Mouse (Mus musculus) hindbrain, embryonic 14.5 days (tissue): ENCODE measurements around the gene Tekt4. TPM values are rescaled to one million over a fixed set of nuclear protein-coding genes. Genes with fewer than 3 reads are reported as not detected.
A peak's percentile ranks its signal among the peaks of the same experiment; 100 is the strongest.

Source experiments
- ATAC-seq: fragments of 200-750 bp; cut with Nextera tagmentation; 2 replicates; pipeline ENCODE4 v1.8.0; 2017; ENCODE audit warnings: moderate number of reproducible peaks, mild to moderate bottlenecking, moderate TSS enrichment, moderate library complexity; ENCODE audit not compliant: low FRiP score
- DNase-seq: peaks from one replicate; pipeline ENCODE4 v3.0.0-alpha.2; 2015; ENCODE audit warnings: low spot score
- H3K27ac ChIP-seq: fragments of 300-500 bp; sonication (generic); 2 replicates; pipeline ENCODE4 v1.5.1; 2014; ENCODE audit warnings: mild to moderate bottlenecking, moderate library complexity
- H3K27me3 ChIP-seq: fragments of 300-500 bp; sonication (generic); 2 replicates; pipeline ENCODE4 v1.6.1; 2014; ENCODE audit warnings: mild to moderate bottlenecking, low read length, mixed read lengths; ENCODE audit not compliant: control insufficient read depth, insufficient read depth
- H3K36me3 ChIP-seq: fragments of 300-500 bp; sonication (generic); replicated peaks from 2 replicates; pipeline ENCODE4 v1.6.1; 2014; ENCODE audit not compliant: control insufficient read depth, insufficient read depth
- H3K4me1 ChIP-seq: fragments of 300-500 bp; sonication (generic); replicated peaks from 2 replicates; pipeline ENCODE4 v1.6.1; 2014; ENCODE audit warnings: antibody characterized with exemption, low read length, mixed read lengths; ENCODE audit not compliant: control insufficient read depth, insufficient read depth
- H3K4me2 ChIP-seq: fragments of 300-500 bp; sonication (generic); replicated peaks from 2 replicates; pipeline ENCODE4 v1.6.1; 2014; ENCODE audit warnings: mild to moderate bottlenecking, moderate library complexity
- H3K4me3 ChIP-seq: fragments of 300-500 bp; sonication (generic); replicated peaks from 2 replicates; pipeline ENCODE4 v1.5.1; 2014; ENCODE audit warnings: mild to moderate bottlenecking, low read length
- H3K9ac ChIP-seq: fragments of 300-500 bp; sonication (generic); 2 replicates; pipeline ENCODE4 v1.6.1; 2014
- H3K9me3 ChIP-seq: fragments of 300-500 bp; sonication (generic); 2 replicates; pipeline ENCODE4 v1.6.1; 2016; ENCODE audit warnings: low read length; ENCODE audit not compliant: control insufficient read depth
- WGBS: fragments of 180-500 bp; shearing (Covaris S2); extraction: QIAGEN DNeasy Blood & Tissue Kit; methylation state at CpG from one replicate; pipeline ENCODE4 v1.1.7; 2014; 5-methylcytosine and 5-hydroxymethylcytosine counted together
- polyA plus RNA-seq: library from polyadenylated mRNA; unstranded; fragments of >200 nt; fragmentation: Nextera tagmentation; extraction: Ambion mirVana; gene quantifications from 2 replicates; pipeline ENCODE4 v1.2.1, GENCODE M21; 2014

Tekt4 gene
- polyA plus RNA-seq, 1 experiment from 2014 or later, result 2.4 TPM

- Histone ChIP-seq H3K36me3 (no peaks in the 10 kb centered on the region), H3K4me1 (no peaks in the 10 kb centered on the region), H3K27ac (no peak overlapping the region), H3K27me3 (no peaks in the 10 kb centered on the region), H3K4me3 (no peak overlapping the region), H3K4me2 (no peak overlapping the region), H3K9me3 (no peaks in the 10 kb centered on the region), H3K9ac (no peak overlapping the region)
- ATAC-seq (no peak), DNase-seq (no peak)
- 97% methylated on average over 2 of the region's 2 CpGs for WGBS
Measured at GRCm38 (mm10) chr17:25514055-25514454, 59.6 kb downstream of the Tekt4 start.

- Histone ChIP-seq H3K27me3 (no peaks in the 10 kb centered on the region), H3K4me3 (no peak overlapping the region), H3K4me2 (no peak overlapping the region), H3K27ac (no peak overlapping the region), H3K9ac (no peak overlapping the region), H3K9me3 (no peaks in the 10 kb centered on the region), H3K36me3 (no peaks in the 10 kb centered on the region), H3K4me1 (0 out of 2 replicates have a peak, but pooled peaks cover 7% of the 10 kb centered on the region)
- WGBS, result 42% methylated on average over 5 of the region's 5 CpGs
- ATAC-seq (no peak), DNase-seq (no peak)
Measured at GRCm38 (mm10) chr17:25516315-25516714, 61.9 kb downstream of the Tekt4 start.

- no peak overlapping the region for H3K4me2 ChIP-seq
- 49% methylated on average over 17 of the region's 17 CpGs for WGBS
- DNase-seq (no peak), ATAC-seq (peak; percentile 43; the same call in 1 of the 2 replicates)
- 0 out of 2 replicates have a peak, but pooled peaks cover 7% of the 10 kb centered on the region for H3K4me1 ChIP-seq
- H3K9me3 ChIP-seq, result no peaks in the 10 kb centered on the region
- no peaks in the 10 kb centered on the region for H3K36me3 ChIP-seq
- H3K4me3 ChIP-seq, result no peak overlapping the region
- H3K27ac ChIP-seq, result no peak overlapping the region
- no peaks in the 10 kb centered on the region for H3K27me3 ChIP-seq
- no peak overlapping the region for H3K9ac ChIP-seq
Measured at GRCm38 (mm10) chr17:25518144-25518543, 63.7 kb downstream of the Tekt4 start.

GRCm38 (mm10) chr17:25519511-25519910 is 65.1 kb downstream of the Tekt4 start:
- WGBS, result 41% methylated on average over 5 of the region's 5 CpGs
- no peak overlapping the region for H3K4me2 ChIP-seq
- no peak overlapping the region for H3K27ac ChIP-seq
- H3K9ac ChIP-seq, result no peak overlapping the region
- H3K9me3 ChIP-seq, result no peaks in the 10 kb centered on the region
- H3K4me1 ChIP-seq, result 0 out of 2 replicates have a peak, but pooled peaks cover 7% of the 10 kb centered on the region
- DNase-seq, result no peak
- H3K4me3 ChIP-seq, result no peak overlapping the region
- ATAC-seq, result no peak; the same call in 1 of the 2 replicates
- H3K27me3 ChIP-seq, result no peaks in the 10 kb centered on the region
- H3K36me3 ChIP-seq, result no peaks in the 10 kb centered on the region

GRCm38 (mm10) chr17:25520492-25520891 is 66.1 kb downstream of the Tekt4 start:
- no peak overlapping the region for H3K27ac ChIP-seq
- no peaks in the 10 kb centered on the region for H3K9me3 ChIP-seq
- no peak overlapping the region for H3K4me3 ChIP-seq
- ATAC-seq, result no peak
- H3K36me3 ChIP-seq, result no peaks in the 10 kb centered on the region
- 48% methylated on average over 9 of the region's 9 CpGs for WGBS
- H3K4me1 ChIP-seq, result 0 out of 2 replicates have a peak, but pooled peaks cover 7% of the 10 kb centered on the region
- H3K27me3 ChIP-seq, result no peaks in the 10 kb centered on the region
- no peak overlapping the region for H3K9ac ChIP-seq
- no peak overlapping the region for H3K4me2 ChIP-seq
- no peak for DNase-seq

- no peak overlapping the region for H3K27ac ChIP-seq
Measured at GRCm38 (mm10) chr17:25522080-25522479, 67.7 kb downstream of the Tekt4 start.

More at GRCm38 (mm10) chr17:25522080-25522479, 67.7 kb downstream of the Tekt4 start:
- WGBS, result 89% methylated on average over 12 of the region's 12 CpGs
- no peak overlapping the region for H3K9ac ChIP-seq
- H3K9me3 ChIP-seq, result no peaks in the 10 kb centered on the region
- no peaks in the 10 kb centered on the region for H3K27me3 ChIP-seq
- ATAC-seq (no peak), DNase-seq (no peak)
- H3K4me2 ChIP-seq, result no peak overlapping the region
- H3K4me3 ChIP-seq, result no peak overlapping the region
- H3K36me3 ChIP-seq, result no peaks in the 10 kb centered on the region
- 0 out of 2 replicates have a peak, but pooled peaks cover 7% of the 10 kb centered on the region for H3K4me1 ChIP-seq

Other genes starting within 250 kb of the Tekt4 start
- gene Gnptg, start 214.5 kb upstream of the Tekt4 start, polyA plus RNA-seq, result 90.5 and 91.1 TPM in 2 replicates
- 52.1 and 53.4 TPM in 2 replicates for gene Tsr3, start 214.4 kb upstream of the Tekt4 start, polyA plus RNA-seq
- 10.8 and 15.9 TPM in 2 replicates for gene Baiap3, start 198.3 kb upstream of the Tekt4 start, polyA plus RNA-seq
- 430 and 441 TPM in 2 replicates for gene Ube2i, start 180.0 kb upstream of the Tekt4 start, polyA plus RNA-seq
- gene Prss34, start 156.2 kb upstream of the Tekt4 start, polyA plus RNA-seq, result not detected in 2 replicates
- not detected in 2 replicates for gene Prss28, start 146.0 kb upstream of the Tekt4 start, polyA plus RNA-seq
- gene Prss29, start 136.0 kb upstream of the Tekt4 start, polyA plus RNA-seq, result not detected in 2 replicates
- gene Tpsab1, start 109.1 kb upstream of the Tekt4 start, polyA plus RNA-seq, result not detected in 2 replicates
- 0.36 TPM in 1 of 2 replicates, not detected in the other for gene Tpsb2, start 88.3 kb upstream of the Tekt4 start, polyA plus RNA-seq
- gene Tpsg1, start 85.3 kb upstream of the Tekt4 start, polyA plus RNA-seq, result 1.2 TPM in 1 of 2 replicates, not detected in the other
- gene Cacna1h, start 20.8 kb upstream of the Tekt4 start, polyA plus RNA-seq, result 10.6 and 14.1 TPM in 2 replicates
- 0.47 and 0.76 TPM in 2 replicates for gene Sstr5, start 42.7 kb downstream of the Tekt4 start, polyA plus RNA-seq
- gene Sox8, start 116.1 kb downstream of the Tekt4 start, polyA plus RNA-seq, result 18.5 and 20.1 TPM in 2 replicates
- gene Lmf1, start 124.5 kb downstream of the Tekt4 start, polyA plus RNA-seq, result 22.4 and 24.9 TPM in 2 replicates